Mouse (Mus musculus) embryonic facial prominence, embryonic 11.5 days (tissue): ENCODE measurements at regions not wholly inside any gene's neighbourhood (a gene's known extent, or its start where the extent isn't known, plus 50 kb on each side); places are given as distances from the start of the nearest gene placed in this dataset.

Experiments used
- ATAC-seq: fragments of 200-750 bp; cut with Nextera tagmentation; replicated peaks from 2 replicates; pipeline ENCODE4 v1.8.0; 2017; ENCODE audit warnings: low read depth; ENCODE audit not compliant: insufficient number of reproducible peaks, low FRiP score, low TSS enrichment
- DNase-seq: peaks from one replicate; pipeline ENCODE4 v3.0.0-alpha.2; 2015; ENCODE audit warnings: low spot score
- H3K27ac ChIP-seq: fragments of 300-500 bp; sonication (generic); replicated peaks from 2 replicates; pipeline ENCODE4 v1.5.1; 2014; ENCODE audit warnings: mild to moderate bottlenecking, low read depth, low read length, control low read depth
- H3K27me3 ChIP-seq: fragments of 300-500 bp; sonication (generic); 2 replicates; pipeline ENCODE4 v1.6.1; 2014; ENCODE audit warnings: mild to moderate bottlenecking, low read length, moderate library complexity, mixed read lengths; ENCODE audit not compliant: control insufficient read depth, insufficient read depth
- H3K36me3 ChIP-seq: fragments of 300-500 bp; sonication (generic); replicated peaks from 2 replicates; pipeline ENCODE4 v1.6.1; 2014; ENCODE audit warnings: low read depth, mild to moderate bottlenecking, low read length, moderate library complexity, mixed read lengths; ENCODE audit not compliant: control insufficient read depth, insufficient read depth
- H3K4me1 ChIP-seq: fragments of 300-500 bp; sonication (generic); 2 replicates; pipeline ENCODE4 v1.6.1; 2014; ENCODE audit warnings: low read length, mixed read lengths; ENCODE audit not compliant: control insufficient read depth, insufficient read depth
- H3K4me2 ChIP-seq: fragments of 300-500 bp; sonication (generic); 2 replicates; pipeline ENCODE4 v1.6.1; 2014; ENCODE audit warnings: low read depth, mild to moderate bottlenecking, control low read depth, low read length, moderate library complexity
- H3K4me3 ChIP-seq: fragments of 300-500 bp; sonication (generic); 2 replicates; pipeline ENCODE4 v1.5.1; 2014; ENCODE audit warnings: low read depth, low read length, control low read depth
- H3K9ac ChIP-seq: fragments of 300-500 bp; sonication (generic); replicated peaks from 2 replicates; pipeline ENCODE4 v1.6.1; 2014; ENCODE audit warnings: mild to moderate bottlenecking, control low read depth, low read length
- H3K9me3 ChIP-seq: fragments of 300-500 bp; sonication (generic); replicated peaks from 2 replicates; pipeline ENCODE4 v1.6.1; 2016; ENCODE audit warnings: mild to moderate bottlenecking, low read length, inconsistent platforms, mixed read lengths; ENCODE audit not compliant: control insufficient read depth
- WGBS: fragments of 180-500 bp; shearing (Covaris S2); extraction: QIAGEN DNeasy Blood & Tissue Kit; methylation state at CpG from one replicate; pipeline ENCODE4 v1.1.7; 2014; 5-methylcytosine and 5-hydroxymethylcytosine counted together

GRCm38 (mm10) chr12:106763552-106763951 is 724.9 kb upstream of the 3110018I06Rik start:
- ATAC-seq = no peak
- no peak overlapping the region for H3K9ac ChIP-seq
- H3K4me2 ChIP-seq = no peak overlapping the region
- no peak overlapping the region for H3K27ac ChIP-seq
- DNase-seq = no peak
- H3K4me3 ChIP-seq = no peak overlapping the region
- WGBS = 87% methylated on average over 7 of the region's 7 CpGs
- H3K27me3 ChIP-seq = no peaks in the 10 kb centered on the region
- no peaks in the 10 kb centered on the region for H3K9me3 ChIP-seq
- H3K4me1 ChIP-seq = no peaks in the 10 kb centered on the region
- H3K36me3 ChIP-seq = no peaks in the 10 kb centered on the region

- Histone ChIP-seq H3K4me3 (no peak overlapping the region), H3K9ac (no peak overlapping the region), H3K27ac (no peak overlapping the region), H3K4me1 (no peaks in the 10 kb centered on the region), H3K27me3 (no peaks in the 10 kb centered on the region), H3K36me3 (no peaks in the 10 kb centered on the region), H3K4me2 (no peak overlapping the region), H3K9me3 (no peaks in the 10 kb centered on the region)
- ATAC-seq (no peak), DNase-seq (no peak)
- 75% methylated on average over 7 of the region's 7 CpGs for WGBS
Measured at GRCm38 (mm10) chr12:106764516-106764915, 723.9 kb upstream of the 3110018I06Rik start.

DNA sequence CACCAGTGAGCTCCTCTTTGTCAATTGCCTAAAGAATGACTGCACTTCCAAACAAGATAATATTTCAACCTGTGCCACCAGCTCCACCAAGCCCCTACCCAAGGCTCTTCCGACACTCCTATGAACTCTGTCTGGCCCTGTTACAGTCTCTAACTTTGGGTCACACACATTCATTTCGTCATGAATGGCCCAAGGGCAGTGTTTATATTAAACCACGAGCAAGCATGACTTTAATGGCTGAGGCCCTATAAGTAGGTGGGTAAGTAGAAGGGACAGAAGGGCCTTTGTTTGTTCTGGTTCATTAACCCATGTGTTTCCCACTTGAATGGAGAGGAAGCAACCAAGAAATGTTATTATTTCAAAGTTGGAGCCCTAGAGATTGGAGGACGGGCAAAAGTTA is 714.9 kb upstream of the 3110018I06Rik start:
- DNase-seq = no peak
- Histone ChIP-seq H3K4me2 (no peak overlapping the region), H3K36me3 (no peaks in the 10 kb centered on the region), H3K4me1 (no peaks in the 10 kb centered on the region; the same call in 1 of the 2 replicates), H3K27me3 (no peaks in the 10 kb centered on the region), H3K27ac (no peak overlapping the region), H3K9me3 (no peaks in the 10 kb centered on the region), H3K4me3 (no peak overlapping the region), H3K9ac (no peak overlapping the region)
- no peak for ATAC-seq
- WGBS = 32% methylated on average over 4 of the region's 4 CpGs

- Histone ChIP-seq H3K4me2 (no peak overlapping the region), H3K4me1 (no peaks in the 10 kb centered on the region), H3K27me3 (no peaks in the 10 kb centered on the region), H3K9me3 (no peaks in the 10 kb centered on the region), H3K4me3 (no peak overlapping the region), H3K27ac (peak overlapping the region; percentile 43; the same call in 1 of the 2 replicates), H3K9ac (no peak overlapping the region), H3K36me3 (no peaks in the 10 kb centered on the region)
- DNase-seq (peak; percentile 76), ATAC-seq (no peak)
- 25% methylated on average over 7 of the region's 7 CpGs for WGBS
Measured at GRCm38 (mm10) chr12:106796596-106796995, 691.8 kb upstream of the 3110018I06Rik start.

GRCm38 (mm10) chr12:106819736-106820135 is 668.7 kb upstream of the 3110018I06Rik start:
- ATAC-seq = no peak
- Histone ChIP-seq H3K27ac (no peak overlapping the region), H3K4me3 (no peak overlapping the region), H3K9me3 (no peaks in the 10 kb centered on the region), H3K36me3 (no peaks in the 10 kb centered on the region), H3K9ac (no peak overlapping the region), H3K4me1 (no peaks in the 10 kb centered on the region), H3K4me2 (no peak overlapping the region), H3K27me3 (no peaks in the 10 kb centered on the region)
- peak; percentile 63 for DNase-seq
- WGBS = 55% methylated on average over 6 of the region's 6 CpGs

GRCm38 (mm10) chr12:106822311-106822710 is 666.1 kb upstream of the 3110018I06Rik start:
- no peak for DNase-seq
- Histone ChIP-seq H3K4me3 (no peak overlapping the region), H3K36me3 (no peaks in the 10 kb centered on the region), H3K4me2 (no peak overlapping the region), H3K9me3 (no peaks in the 10 kb centered on the region), H3K27me3 (no peaks in the 10 kb centered on the region), H3K4me1 (no peaks in the 10 kb centered on the region), H3K27ac (no peak overlapping the region), H3K9ac (no peak overlapping the region)
- 89% methylated on average over 4 of the region's 4 CpGs for WGBS
- ATAC-seq = no peak

- H3K9me3 ChIP-seq = no peaks in the 10 kb centered on the region
- no peak overlapping the region for H3K4me3 ChIP-seq
- DNase-seq = no peak
- no peak overlapping the region for H3K9ac ChIP-seq
- WGBS = 4% methylated on average over 3 of the region's 3 CpGs
- H3K27me3 ChIP-seq = no peaks in the 10 kb centered on the region
- H3K27ac ChIP-seq = no peak overlapping the region
- ATAC-seq = no peak
- peaks cover 2% of the 10 kb centered on the region for H3K4me1 ChIP-seq
- H3K4me2 ChIP-seq = no peak overlapping the region
- no peaks in the 10 kb centered on the region for H3K36me3 ChIP-seq
Measured at GRCm38 (mm10) chr12:106828542-106828941, 659.9 kb upstream of the 3110018I06Rik start.

DNA sequence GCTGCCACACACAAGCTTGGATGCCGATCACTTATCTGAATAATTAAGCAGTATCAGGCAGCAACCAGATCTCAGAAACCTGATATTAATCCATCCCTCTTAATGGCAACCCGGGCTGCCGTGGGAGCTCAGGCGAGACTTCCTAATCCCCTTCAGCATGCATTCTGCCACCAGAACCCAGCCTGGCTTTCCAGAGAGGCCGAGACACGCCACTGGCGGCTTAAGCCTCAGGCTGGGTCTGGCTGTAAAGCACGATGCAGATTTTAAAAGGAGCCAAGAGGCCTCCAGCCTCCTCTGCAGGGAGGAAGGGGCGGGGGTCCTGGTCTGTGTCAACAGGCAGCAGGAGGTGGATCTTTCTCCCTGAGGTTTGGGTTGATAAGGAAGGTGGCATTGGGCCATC is 659.1 kb upstream of the 3110018I06Rik start:
- no peak overlapping the region for H3K4me2 ChIP-seq
- 13% methylated on average over 9 of the region's 9 CpGs for WGBS
- no peaks in the 10 kb centered on the region for H3K9me3 ChIP-seq
- H3K36me3 ChIP-seq = no peaks in the 10 kb centered on the region
- no peak overlapping the region for H3K4me3 ChIP-seq
- H3K27me3 ChIP-seq = no peaks in the 10 kb centered on the region
- peak overlapping the region; percentile 1; the same call in 1 of the 2 replicates for H3K9ac ChIP-seq
- peak; percentile 57 for DNase-seq
- H3K4me1 ChIP-seq = peaks cover 2% of the 10 kb centered on the region
- ATAC-seq = peak; percentile 21; the same call in 1 of the 2 replicates
- H3K27ac ChIP-seq = no peak overlapping the region
